Mouse (Mus musculus) stomach, embryonic 14.5 days (tissue): ENCODE measurements around the gene Myo3b. TPM values are rescaled to one million over a fixed set of nuclear protein-coding genes. Genes with fewer than 3 reads are reported as not detected.

Experiments
- ATAC-seq: fragments of 200-750 bp; cut with Nextera tagmentation; 2 replicates; pipeline ENCODE4 v1.8.0; 2017; ENCODE audit warnings: low read depth, moderate TSS enrichment; ENCODE audit not compliant: insufficient number of reproducible peaks, insufficient read depth, low FRiP score
- H3K27ac ChIP-seq: fragments of 300-500 bp; sonication (generic); 2 replicates; pipeline ENCODE4 v1.5.1; 2014; ENCODE audit warnings: mild to moderate bottlenecking, low read length, moderate library complexity, mixed read lengths
- H3K27me3 ChIP-seq: fragments of 300-500 bp; sonication (generic); 2 replicates; pipeline ENCODE4 v1.6.1; 2014; ENCODE audit warnings: low read length, control low read depth, mixed read lengths; ENCODE audit not compliant: control insufficient read depth, insufficient read depth
- H3K36me3 ChIP-seq: fragments of 300-500 bp; sonication (generic); 2 replicates; pipeline ENCODE4 v1.6.1; 2014; ENCODE audit warnings: mild to moderate bottlenecking, control low read depth, low read length, moderate library complexity, mixed read lengths; ENCODE audit not compliant: control insufficient read depth, insufficient read depth
- H3K4me1 ChIP-seq: fragments of 300-500 bp; sonication (generic); 2 replicates; pipeline ENCODE4 v1.6.1; 2014; ENCODE audit warnings: low read length, control low read depth, mixed read lengths; ENCODE audit not compliant: control insufficient read depth, insufficient read depth
- H3K4me2 ChIP-seq: fragments of 300-500 bp; sonication (generic); replicated peaks from 2 replicates; pipeline ENCODE4 v1.6.1; 2014; ENCODE audit warnings: low read depth, low read length, control low read depth
- H3K4me3 ChIP-seq: fragments of 300-500 bp; sonication (generic); 2 replicates; pipeline ENCODE4 v1.5.1; 2014; ENCODE audit warnings: low read depth, low read length, control low read depth
- H3K9ac ChIP-seq: fragments of 300-500 bp; sonication (generic); replicated peaks from 2 replicates; pipeline ENCODE4 v1.6.1; 2014; ENCODE audit warnings: low read depth, mild to moderate bottlenecking, control low read depth, low read length, moderate library complexity, mixed read lengths
- H3K9me3 ChIP-seq: fragments of 300-500 bp; sonication (generic); 2 replicates; pipeline ENCODE4 v1.6.1; 2016; ENCODE audit warnings: low read depth, low read length, control low read depth; ENCODE audit not compliant: control insufficient read depth
- WGBS: fragments of 180-500 bp; shearing (Covaris S2); extraction: QIAGEN DNeasy Blood & Tissue Kit; methylation state at CpG from one replicate; pipeline ENCODE4 v1.1.7; 2014; 5-methylcytosine and 5-hydroxymethylcytosine counted together
- polyA plus RNA-seq: library from polyadenylated mRNA; unstranded; fragments of >200 nt; fragmentation: Nextera tagmentation; extraction: Ambion mirVana; gene quantifications from 2 replicates; pipeline ENCODE4 v1.2.1, GENCODE M21; 2014

The Myo3b gene
- polyA plus RNA-seq, 1 experiment from 2014 or later: 0.43 TPM

GRCm38 (mm10) chr2:70178241-70178640, 139.3 kb downstream of the Myo3b start:
- Histone ChIP-seq H3K4me3 (no peak overlapping the region), H3K4me2 (no peak overlapping the region), H3K27ac (no peak overlapping the region), H3K9me3 (no peaks in the 10 kb centered on the region), H3K9ac (no peak overlapping the region), H3K36me3 (no peaks in the 10 kb centered on the region), H3K27me3 (no peaks in the 10 kb centered on the region), H3K4me1 (no peaks in the 10 kb centered on the region)
- ATAC-seq: no peak

- no peaks in the 10 kb centered on the region for H3K9me3 ChIP-seq
- no peak overlapping the region for H3K4me2 ChIP-seq
Observed at GRCm38 (mm10) chr2:70182150-70182670, 143.3 kb downstream of the Myo3b start.

GRCm38 (mm10) chr2:70187040-70187439, 148.1 kb downstream of the Myo3b start:
- no peak overlapping the region for H3K27ac ChIP-seq
- H3K4me2 ChIP-seq: no peak overlapping the region
- no peak for ATAC-seq
- no peaks in the 10 kb centered on the region for H3K36me3 ChIP-seq
- no peaks in the 10 kb centered on the region for H3K9me3 ChIP-seq
- 61% methylated on average over 6 of the region's 6 CpGs for WGBS
- no peak overlapping the region for H3K9ac ChIP-seq
- no peaks in the 10 kb centered on the region for H3K27me3 ChIP-seq
- no peak overlapping the region for H3K4me3 ChIP-seq
- no peaks in the 10 kb centered on the region for H3K4me1 ChIP-seq

More at GRCm38 (mm10) chr2:70182150-70182670, 143.3 kb downstream of the Myo3b start:
- WGBS: 93% methylated on average over 8 of the region's 8 CpGs
- no peak overlapping the region for H3K4me3 ChIP-seq
- ATAC-seq: no peak
- no peaks in the 10 kb centered on the region for H3K36me3 ChIP-seq
- H3K9ac ChIP-seq: no peak overlapping the region
- H3K27me3 ChIP-seq: no peaks in the 10 kb centered on the region
- H3K27ac ChIP-seq: no peak overlapping the region
- H3K4me1 ChIP-seq: no peaks in the 10 kb centered on the region

- 51% methylated on average over 9 of the region's 9 CpGs for WGBS
- Histone ChIP-seq H3K9ac (no peak overlapping the region), H3K9me3 (no peaks in the 10 kb centered on the region), H3K4me2 (no peak overlapping the region), H3K4me1 (no peaks in the 10 kb centered on the region), H3K4me3 (no peak overlapping the region), H3K36me3 (no peaks in the 10 kb centered on the region), H3K27ac (no peak overlapping the region), H3K27me3 (no peaks in the 10 kb centered on the region)
- no peak for ATAC-seq
Observed at GRCm38 (mm10) chr2:70195418-70196248, 156.7 kb downstream of the Myo3b start.

- Histone ChIP-seq H3K9me3 (no peaks in the 10 kb centered on the region), H3K4me2 (no peak overlapping the region), H3K27ac (no peak overlapping the region), H3K4me3 (no peak overlapping the region), H3K36me3 (no peaks in the 10 kb centered on the region), H3K4me1 (no peaks in the 10 kb centered on the region), H3K9ac (no peak overlapping the region), H3K27me3 (no peaks in the 10 kb centered on the region)
- ATAC-seq: no peak
- 41% methylated on average over 11 of the region's 11 CpGs for WGBS
Observed at GRCm38 (mm10) chr2:70201796-70202555, 163.1 kb downstream of the Myo3b start.

- no peak overlapping the region for H3K4me2 ChIP-seq
- no peaks in the 10 kb centered on the region for H3K36me3 ChIP-seq
- H3K4me3 ChIP-seq: no peak overlapping the region
- no peak overlapping the region for H3K9ac ChIP-seq
- WGBS: 37% methylated on average over 8 of the region's 8 CpGs
- H3K9me3 ChIP-seq: no peaks in the 10 kb centered on the region
- no peaks in the 10 kb centered on the region for H3K4me1 ChIP-seq
- ATAC-seq: no peak
- H3K27me3 ChIP-seq: no peaks in the 10 kb centered on the region
- H3K27ac ChIP-seq: no peak overlapping the region
Observed at GRCm38 (mm10) chr2:70202578-70203167, 163.7 kb downstream of the Myo3b start.

GRCm38 (mm10) chr2:70208411-70208810, 169.5 kb downstream of the Myo3b start:
- Histone ChIP-seq H3K9ac (no peak overlapping the region), H3K36me3 (no peaks in the 10 kb centered on the region), H3K4me2 (no peak overlapping the region), H3K4me1 (no peaks in the 10 kb centered on the region), H3K27ac (no peak overlapping the region), H3K27me3 (no peaks in the 10 kb centered on the region), H3K4me3 (no peak overlapping the region), H3K9me3 (no peaks in the 10 kb centered on the region)
- 82% methylated on average over 1 of the region's 1 CpGs for WGBS
- no peak for ATAC-seq

GRCm38 (mm10) chr2:70209790-70210189, 170.9 kb downstream of the Myo3b start:
- Histone ChIP-seq H3K4me2 (no peak overlapping the region), H3K36me3 (no peaks in the 10 kb centered on the region), H3K9me3 (no peaks in the 10 kb centered on the region), H3K4me1 (no peaks in the 10 kb centered on the region), H3K27me3 (no peaks in the 10 kb centered on the region), H3K4me3 (no peak overlapping the region), H3K27ac (no peak overlapping the region), H3K9ac (no peak overlapping the region)
- WGBS: 91% methylated on average over 3 of the region's 3 CpGs
- ATAC-seq: no peak
